Mouse (Mus musculus): ENCODE results near the gene Gm14085. TPM values are rescaled to one million over a fixed set of nuclear protein-coding genes. Genes with fewer than 3 reads are reported as not detected.
A peak's percentile ranks its signal among the peaks of the same experiment; 100 is the strongest.
"Not testable (repeated sequence)": the region's sequence is repeated elsewhere in the genome, so short reads cannot be mapped to it uniquely, and the experiment has no call there.

Gm14085 gene
- total RNA-seq (2021) = under 1 TPM; 0.13 to 0.16 TPM
- long read RNA-seq, experiment 1 = 0 reads
- long read RNA-seq, experiment 2 = 0 reads

DNA sequence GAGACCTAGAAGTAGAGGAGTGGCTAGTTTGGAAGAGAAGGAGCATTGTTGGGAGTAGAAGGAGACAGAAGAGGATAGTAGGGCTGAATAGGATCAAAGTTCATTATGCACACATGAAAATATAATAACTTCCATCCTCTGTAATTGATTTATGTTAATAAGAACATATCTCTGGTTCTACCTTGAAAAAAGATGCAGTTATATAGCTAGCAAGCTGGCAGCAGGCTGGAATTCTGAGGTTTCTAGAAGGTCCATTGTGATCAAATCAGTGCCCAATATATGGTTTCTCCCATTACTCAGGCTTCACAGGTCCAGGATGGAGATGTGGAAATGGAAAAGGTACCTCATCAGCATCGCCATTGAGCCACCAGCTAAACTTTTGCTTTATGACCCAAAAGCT lies at the start of gene Gm14085:
Gm14085 (plus strand) TSS at position 301 of the 400 bp plus-strand sequence.
- DNase-seq = no peak

- DNase-seq = not testable (repeated sequence)
These were observed 45.8 kb upstream of the Gm14085 start for GRCm38 (mm10) chr2:122438706-122439482.

DNA sequence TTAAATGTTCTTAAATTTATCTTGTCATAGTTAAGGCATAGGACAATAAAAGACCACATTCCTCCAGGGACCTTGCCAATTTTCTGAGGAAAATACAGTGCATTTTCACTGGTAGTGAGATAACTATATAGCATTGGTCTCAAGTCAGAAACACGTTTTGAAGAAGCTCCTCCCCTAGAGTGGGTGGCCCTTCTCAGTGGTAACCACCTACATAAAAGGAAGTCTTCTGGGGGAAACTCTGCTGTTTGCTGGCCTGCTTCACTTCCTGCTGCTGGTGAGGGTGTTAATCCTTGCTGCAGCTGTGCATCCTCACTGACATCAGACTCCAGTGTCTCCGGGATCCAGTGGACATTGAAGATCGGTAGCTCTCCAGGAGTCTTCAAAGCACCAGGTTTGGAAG lies 44.2 kb upstream of the Gm14085 start:
- DNase-seq = peak; percentile 11

GRCm38 (mm10) chr2:122441000-122441933 lies 43.5 kb upstream of the Gm14085 start:
- no peak for DNase-seq

DNA sequence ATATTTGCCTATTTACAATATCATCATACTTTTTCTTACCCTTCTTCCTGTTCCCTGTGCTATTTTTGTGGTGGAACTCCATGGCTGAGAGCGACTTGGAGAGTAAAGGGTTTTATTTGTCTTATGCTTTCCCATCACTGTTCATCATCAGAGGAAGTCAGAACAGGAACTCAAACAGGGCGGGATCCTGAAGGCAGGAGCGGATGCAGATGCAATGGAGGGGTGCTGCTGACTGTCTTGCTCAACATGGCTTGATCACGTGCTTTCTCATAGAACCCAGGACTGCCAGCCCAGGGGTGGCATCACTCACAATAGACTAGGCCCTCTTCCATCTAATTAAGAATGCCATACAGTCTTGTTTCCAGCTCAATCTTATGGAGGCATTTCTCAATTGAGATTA lies 34.4 kb upstream of the Gm14085 start:
- DNase-seq = no peak

DNA sequence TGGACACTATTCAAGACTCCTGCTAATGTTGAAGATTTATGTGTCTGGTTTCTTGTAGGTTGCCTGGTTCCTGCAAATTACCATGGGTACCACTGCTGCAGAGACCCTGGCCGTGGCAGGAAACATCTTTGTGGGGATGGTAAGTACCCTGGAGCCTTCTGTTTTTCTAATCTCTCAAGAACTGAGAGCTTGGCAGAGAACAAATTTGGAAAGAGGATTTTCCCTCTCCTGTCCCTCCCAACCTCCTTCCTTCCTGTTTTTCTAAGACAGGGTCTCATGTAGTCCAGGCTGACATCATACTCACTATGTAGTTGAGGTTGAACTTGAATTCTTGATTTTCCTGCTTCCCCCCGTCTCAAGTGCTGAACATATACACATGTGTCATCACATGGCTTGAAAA lies 32.3 kb upstream of the Gm14085 start:
- no peak for DNase-seq

- DNase-seq = peak; percentile 14
These were observed 17.8 kb upstream of the Gm14085 start for GRCm38 (mm10) chr2:122466901-122467300.

DNA sequence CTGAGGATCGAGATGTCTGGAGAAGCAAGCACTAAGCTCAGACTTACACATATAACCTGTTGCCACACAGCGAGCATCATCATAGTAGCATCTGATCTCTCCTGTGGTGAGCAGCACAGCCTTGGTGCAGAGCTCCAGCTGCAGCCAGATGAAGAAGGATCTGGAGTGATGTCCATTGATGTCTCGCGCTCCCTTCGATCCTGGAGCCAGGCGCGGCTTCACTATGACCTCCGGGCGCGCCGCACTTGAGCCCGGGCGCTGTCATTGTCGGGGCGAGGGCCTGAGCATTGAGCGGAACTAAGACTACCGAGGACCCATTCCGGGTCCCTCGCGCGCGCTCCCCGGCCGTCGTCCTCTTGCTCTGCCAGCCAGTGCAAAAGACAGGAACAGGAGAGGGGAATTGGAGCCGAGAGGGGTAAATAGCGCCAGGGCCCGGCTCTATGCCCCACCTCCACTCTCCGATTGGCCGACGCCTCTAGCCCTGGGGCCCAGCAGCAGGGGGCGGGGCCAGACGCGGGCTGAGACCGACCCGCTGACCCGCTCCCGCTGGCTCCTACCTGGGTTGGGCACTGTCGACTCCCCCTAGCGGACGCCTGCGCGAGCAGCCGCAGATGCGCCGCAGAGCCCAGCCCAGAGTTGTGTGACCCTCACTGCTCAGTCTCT lies 17.3 kb upstream of the Gm14085 start:
- DNase-seq = peak; percentile 97

DNA sequence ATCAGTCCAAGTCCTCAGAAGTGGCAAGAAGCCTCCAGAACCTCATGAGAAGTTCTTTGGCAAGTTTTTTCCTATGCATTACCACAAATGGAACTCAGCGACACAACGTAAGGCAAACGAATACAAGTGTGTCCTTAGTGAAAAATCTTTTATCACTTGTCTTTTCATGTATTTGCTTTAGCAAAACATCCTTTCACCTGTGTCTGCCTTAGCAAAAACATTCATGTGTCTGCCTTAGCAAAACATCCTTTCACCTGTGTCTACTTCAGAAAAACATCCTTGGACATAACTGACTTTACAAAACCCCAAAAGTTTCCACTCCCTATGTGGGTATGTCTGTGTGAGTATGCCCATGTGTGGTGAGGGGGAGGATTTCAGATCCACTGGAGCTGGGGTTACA lies 15.5 kb upstream of the Gm14085 start:
- no peak for DNase-seq

DNA sequence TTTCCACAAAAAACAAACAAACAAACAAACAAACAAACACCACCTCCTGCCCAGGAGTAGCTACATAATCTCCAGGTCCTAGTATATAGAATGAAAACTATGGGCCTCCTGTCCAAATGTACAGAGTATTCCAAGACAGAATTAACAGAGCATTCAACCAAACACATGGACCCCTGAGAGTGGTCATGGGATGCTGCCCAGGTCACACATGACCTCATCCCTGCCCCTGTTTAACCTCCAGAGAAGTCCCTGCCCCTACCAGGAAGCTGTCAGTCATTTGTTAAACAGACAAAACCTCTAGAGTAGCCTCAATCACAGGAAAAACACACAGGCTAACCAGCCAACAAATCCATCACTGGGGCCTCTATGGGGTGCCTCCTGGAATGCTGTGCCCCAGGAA lies 8.2 kb upstream of the Gm14085 start:
- no peak for DNase-seq

GRCm38 (mm10) chr2:122483787-122484186 lies 954 bp upstream of the Gm14085 start:
- not testable (repeated sequence) for DNase-seq

DNA sequence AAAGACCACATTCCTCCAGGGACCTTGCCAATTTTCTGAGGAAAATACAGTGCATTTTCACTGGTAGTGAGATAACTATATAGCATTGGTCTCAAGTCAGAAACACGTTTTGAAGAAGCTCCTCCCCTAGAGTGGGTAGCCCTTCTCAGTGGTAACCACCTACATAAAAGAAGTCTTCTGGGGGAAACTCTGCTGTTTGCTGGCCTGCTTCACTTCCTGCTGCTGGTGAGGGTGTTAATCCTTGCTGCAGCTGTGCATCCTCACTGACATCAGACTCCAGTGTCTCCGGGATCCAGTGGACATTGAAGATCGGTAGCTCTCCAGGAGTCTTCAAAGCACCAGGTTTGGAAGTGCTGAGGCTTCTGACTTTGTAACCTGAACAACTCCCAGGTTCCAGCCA lies 913 bp downstream of the Gm14085 start:
- not testable (repeated sequence) for DNase-seq

- DNase-seq = not testable (repeated sequence)
These were observed 1.4 kb downstream of the Gm14085 start for GRCm38 (mm10) chr2:122486122-122486521.

- no peak for DNase-seq
These were observed 1.9 kb downstream of the Gm14085 start for GRCm38 (mm10) chr2:122486674-122487073.

- DNase-seq = not testable (repeated sequence)
These were observed 45.0 kb downstream of the Gm14085 start for GRCm38 (mm10) chr2:122529696-122530095.

GRCm38 (mm10) chr2:122531290-122531689 lies 46.5 kb downstream of the Gm14085 start:
- no peak for DNase-seq

DNA sequence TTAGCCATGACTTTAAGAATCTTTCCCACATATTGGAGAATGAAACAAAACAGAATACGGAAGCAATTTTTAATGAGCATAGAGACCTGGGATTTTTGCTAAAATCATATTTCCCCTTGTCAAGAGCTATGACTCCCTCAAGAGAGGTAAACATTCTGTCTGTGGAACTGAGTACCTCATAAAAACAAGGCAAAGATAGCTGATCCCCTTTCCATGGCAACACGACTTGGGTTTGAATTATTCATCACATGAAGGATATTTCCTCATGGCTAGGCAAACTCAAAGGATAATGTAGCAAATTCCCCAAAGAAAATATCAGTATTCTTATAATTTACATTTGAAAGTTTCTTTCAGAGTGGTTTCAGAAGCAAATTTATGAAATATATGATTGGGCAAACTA lies 47.0 kb downstream of the Gm14085 start:
- DNase-seq = no peak

GRCm38 (mm10) chr2:122532136-122532801 lies 47.5 kb downstream of the Gm14085 start:
- DNase-seq = no peak

GRCm38 (mm10) chr2:122532802-122533186 lies 48.1 kb downstream of the Gm14085 start:
- DNase-seq = no peak

- no peak for DNase-seq
These were observed 48.6 kb downstream of the Gm14085 start for GRCm38 (mm10) chr2:122533378-122533777.

DNA sequence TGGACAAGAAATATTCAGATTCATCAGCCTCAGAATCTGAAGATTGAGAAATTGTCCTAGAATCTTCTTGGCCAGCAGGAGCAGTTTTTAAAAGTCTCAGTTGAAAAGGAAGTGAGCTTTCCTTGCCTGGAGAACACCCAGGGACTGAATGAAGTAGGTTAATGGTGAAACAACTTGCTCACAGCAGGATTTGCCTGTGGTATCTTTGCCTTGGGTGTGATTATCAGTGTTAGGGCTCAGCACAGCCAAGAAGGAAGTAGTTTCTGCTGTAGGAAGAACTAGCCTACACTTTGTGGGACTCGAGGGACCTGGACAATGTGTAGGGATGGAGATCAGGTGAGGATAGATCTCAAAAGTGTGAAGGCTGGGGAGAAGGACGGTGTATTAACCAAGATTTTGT lies 49.9 kb downstream of the Gm14085 start:
- no peak for DNase-seq

DNA sequence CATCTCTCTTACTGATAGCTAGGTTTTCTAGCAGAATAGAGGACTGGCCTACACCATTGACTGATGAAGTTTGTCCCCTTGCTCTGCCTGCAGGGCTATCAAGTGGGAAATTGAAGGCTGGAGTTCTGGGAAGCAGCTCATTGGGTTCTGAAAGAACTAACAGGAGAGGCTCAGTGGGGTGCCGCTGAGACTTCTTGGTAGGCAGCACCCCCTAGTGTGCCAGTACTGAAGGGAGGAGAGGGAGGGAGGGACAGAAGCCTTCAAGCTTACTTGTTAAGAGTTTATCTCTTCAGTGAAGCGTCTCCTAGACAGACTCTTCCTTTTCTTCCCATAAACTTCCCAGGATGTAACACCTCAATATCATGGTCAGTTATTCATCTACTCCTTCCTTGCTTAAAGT lies 73.6 kb downstream of the Gm14085 start:
- no peak for DNase-seq

All from gastrocnemius, postnatal 25 days (tissue).